Mouse (Mus musculus) cerebellum, adult 11 months (tissue): ENCODE measurements around the gene Akt1.
A peak's percentile ranks its signal among the peaks of the same experiment; 100 is the strongest.

Experiments
- DNase-seq: peaks from one replicate; pipeline ENCODE4 v3.0.0; 2022

The Akt1 gene

DNA sequence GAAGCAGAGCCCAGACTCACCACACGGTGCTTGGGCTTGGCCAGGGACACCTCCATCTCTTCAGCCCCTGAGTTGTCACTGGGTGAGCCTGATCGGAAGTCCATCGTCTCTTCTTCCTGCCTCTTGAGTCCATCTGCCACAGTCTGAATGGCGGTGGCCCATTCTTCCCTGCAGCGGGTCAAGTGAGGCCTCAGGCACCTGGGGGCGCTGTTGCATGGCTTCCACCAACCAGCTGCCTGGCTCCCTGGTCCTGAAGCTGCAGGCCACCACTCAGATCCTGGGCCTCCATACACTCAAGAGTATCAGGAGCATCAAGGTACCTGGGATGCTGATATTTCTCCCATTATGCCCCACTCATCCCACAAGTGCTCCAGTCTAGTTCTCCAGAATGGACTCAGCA, 15.6 kb downstream of the Akt1 start:
- DNase-seq = peak; percentile 69

DNA sequence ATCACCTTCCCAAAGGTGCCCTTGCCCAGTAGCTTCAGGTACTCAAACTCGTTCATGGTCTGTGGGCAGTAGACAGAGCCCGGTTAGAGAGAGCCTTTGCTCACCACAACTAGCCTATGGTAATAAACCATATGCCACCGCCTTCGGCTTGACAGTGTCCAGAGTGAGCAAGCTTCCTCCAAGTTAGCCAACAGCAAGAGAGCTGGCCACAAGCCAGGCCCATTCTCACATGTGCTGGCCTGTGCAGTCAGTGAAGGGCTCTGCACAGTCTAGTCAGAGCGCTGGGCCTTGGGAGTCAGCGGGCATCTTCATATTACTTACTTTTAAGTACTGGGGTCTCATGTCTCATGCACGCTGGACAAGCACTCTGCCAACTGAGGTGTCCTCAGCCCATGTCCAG, 16.1 kb downstream of the Akt1 start:
- DNase-seq = peak; percentile 60

DNA sequence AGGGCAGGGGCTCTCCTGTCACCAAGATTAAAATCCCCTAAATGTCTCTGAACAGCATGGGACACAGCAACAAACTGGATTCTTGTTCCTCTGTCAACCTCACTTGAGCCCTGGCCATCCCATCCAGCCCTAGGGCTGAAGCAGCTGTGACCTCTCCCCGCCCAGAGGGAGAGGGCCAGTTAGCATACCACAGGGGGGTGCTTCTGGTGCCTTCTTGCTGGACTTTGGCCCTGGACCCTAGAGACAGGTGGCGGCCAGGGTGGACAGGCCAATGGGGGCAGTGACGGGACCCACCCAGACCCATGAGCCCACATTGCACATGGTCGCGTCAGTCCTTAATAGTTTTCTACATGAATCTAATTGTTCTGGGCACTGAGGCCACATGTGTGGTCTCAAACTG, 20.6 kb downstream of the Akt1 start:
- DNase-seq = no peak

DNA sequence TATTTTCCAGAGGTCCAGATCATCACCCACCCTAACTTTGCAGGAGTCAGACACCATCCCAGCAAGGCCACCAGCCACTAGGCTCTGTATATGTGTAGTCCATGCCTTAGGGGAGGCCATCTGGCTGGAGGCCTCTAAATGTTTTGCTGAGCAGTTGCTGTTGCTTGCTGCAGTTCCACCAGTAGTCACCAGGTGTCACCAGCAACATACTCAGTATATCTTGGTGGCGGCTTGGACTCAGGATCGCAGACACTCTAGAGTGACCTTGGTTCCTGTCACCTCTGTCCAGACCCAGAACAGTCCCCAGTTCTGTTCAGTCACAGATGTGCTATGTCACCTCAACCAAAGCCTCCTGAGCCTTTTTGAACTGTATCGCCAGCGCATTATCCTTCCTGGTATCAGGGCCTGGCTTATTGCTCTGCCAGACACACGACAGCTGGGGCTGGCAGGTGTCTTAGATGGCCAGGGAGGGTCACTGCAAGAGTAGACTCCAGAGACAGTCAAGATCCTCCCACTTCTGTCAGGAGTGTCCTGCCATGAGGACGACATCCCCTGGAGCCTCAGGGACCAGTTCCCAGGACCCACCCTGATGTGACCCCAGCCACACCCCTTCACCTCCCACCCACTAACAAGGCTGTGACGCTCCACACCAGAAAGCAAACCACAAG, 21.4 kb downstream of the Akt1 start:
- peak; percentile 86 for DNase-seq

DNA sequence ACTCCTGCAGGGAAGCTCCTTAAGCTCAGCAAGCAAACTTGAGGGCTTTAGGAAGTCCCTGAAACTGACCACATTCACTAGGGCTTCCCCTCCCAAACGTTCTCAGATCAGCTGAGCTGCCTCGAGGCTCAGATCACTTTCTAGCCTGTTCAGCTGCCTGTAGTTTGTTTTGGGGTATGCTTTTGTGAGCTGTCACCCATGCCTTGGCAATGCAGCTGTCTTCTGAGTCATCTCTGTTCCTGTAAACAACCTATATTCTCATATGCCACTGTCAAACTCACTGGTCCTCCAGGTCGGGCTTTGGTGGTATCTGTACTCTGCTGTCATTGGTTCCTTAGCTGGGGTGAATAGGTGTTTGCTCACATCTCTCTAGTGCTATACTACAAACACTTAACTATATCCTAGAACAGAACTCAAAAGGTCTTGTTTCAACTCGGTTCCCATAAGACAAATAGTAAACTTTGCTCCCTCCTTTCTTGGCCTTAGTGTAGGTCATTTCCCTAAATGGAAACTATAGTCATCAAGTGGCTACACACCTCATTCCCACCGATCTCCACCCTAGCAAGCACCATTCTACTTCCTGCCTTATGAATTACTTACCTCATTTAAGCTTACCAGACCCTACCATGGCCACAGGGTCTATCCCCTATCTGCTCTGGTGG, 22.8 kb downstream of the Akt1 start:
- no peak for DNase-seq

DNA sequence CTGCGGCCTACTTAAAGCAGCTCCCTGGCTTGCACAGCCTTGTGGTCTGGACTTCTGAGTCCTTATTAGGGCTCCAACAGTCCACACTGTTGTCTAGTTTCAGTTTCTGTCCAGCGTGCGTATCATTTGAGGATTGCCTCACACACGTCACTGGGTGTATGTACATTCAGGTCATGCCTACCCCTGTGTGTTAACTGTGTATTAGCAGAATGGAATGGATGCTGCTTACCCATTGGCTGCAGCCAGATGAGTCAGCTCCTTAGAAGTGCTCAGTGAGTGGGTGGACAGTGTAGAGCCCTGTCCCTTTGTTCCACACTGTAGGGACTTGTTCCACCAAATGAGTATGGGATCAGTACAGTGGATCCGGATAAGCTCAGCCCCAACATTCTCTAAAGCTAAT, 26.6 kb downstream of the Akt1 start:
- no peak for DNase-seq

DNA sequence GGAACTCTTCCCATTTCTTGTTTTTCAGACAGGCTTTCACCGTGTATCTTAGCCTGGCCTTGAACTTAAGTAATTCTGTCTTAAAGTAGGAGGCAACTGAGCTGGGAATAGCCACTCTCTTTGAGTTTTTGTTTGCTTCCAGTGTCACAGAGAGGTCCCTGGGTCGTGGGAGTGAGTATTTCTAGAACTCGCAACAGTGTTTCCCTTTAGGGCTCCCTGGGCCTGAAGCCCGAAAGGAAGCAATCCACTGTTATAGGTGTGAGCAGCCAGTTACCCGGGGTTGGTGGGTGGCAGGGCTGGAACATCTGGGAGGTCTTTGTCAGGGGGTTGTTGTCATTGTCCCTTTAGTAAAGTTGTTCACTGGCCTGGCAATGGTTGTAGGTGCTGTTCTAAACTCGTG, 28.5 kb downstream of the Akt1 start:
- DNase-seq = no peak

DNA sequence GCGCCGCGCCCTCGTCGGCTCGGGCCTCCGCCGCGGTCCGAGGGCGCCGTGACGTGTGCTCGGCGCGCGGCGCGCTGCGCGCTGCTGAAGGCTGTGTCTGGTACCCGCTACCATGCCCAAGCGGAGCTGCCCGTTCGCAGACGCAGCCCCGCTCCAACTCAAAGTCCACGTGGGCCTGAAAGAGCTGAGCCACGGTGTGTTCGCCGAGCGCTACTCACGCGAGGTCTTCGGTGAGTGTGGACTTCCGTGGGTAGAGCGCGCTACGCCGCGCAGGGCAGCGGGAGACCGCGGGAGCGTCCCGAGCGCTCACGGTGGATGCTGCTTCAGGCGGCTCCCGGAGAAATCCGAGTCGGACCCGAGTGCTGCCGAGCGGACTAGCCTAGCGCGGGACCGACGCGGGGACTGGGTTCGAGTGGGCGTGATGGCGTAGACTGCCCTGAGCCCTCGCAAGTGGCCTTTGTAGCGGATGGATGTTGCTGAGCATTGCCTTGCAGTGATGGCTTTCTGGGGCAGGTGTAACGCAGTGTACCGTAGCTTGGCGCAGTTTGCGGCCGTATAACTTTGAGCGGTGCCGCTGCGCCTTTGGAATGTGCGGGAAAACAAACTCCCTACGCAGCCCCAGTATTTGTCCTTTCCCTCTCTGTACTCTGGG, 29.7 kb downstream of the Akt1 start:
- no peak for DNase-seq

DNA sequence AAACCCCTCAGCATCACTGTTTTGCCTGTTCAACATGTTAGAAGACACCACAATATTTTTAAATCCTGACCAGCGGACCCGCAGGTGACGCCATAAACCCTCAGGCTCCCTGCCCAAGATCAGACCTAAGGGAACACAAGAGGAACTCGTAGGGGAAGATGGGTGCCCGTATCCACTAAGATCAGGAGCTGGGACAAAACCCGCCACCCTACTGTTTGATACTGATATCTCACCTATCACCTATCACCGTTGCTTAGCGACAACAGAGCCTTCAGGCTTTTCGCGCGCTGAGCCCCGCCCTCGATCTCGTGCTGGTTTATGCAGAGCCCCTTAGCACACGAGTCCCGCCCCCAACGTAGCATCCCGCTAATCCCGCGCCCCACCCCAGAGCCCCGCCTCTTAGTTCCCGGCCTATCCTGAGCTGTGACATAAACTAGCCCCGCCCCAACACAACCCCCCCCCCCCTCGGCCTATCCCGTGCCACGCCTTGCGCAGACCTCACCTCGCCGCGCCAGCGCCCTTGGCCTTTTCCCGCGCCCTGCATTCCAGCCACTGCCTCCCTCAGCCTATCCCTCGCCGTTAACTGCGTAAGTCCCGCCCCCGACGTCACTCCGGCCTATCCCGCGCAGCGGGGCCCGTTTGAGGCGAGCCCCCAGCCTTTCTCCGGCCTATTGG, 30.4 kb downstream of the Akt1 start, which contains the start of gene Siva1:
Gene Siva1, plus strand, starts transcription at position 500 of the 675 bp plus-strand sequence.
- DNase-seq = peak; percentile 99

DNA sequence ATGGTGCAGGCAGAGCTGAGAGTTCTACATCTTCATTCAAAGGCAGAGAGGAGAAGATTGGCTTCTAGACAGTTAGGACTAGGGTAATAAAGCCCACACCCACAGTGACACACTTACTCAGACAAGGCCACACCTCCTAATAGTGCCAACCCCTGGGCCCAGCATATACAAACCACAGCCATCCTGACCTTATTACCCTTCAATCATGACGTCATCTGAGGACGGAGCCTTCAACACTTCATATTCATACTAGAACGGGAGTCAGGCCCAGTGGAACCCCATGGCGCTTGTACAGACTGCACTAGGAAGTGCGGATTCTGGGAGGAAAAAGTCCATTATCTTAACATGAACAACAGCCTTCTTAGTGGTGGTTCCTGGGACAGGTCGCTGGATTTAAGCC, 31.6 kb downstream of the Akt1 start:
- no peak for DNase-seq

DNA sequence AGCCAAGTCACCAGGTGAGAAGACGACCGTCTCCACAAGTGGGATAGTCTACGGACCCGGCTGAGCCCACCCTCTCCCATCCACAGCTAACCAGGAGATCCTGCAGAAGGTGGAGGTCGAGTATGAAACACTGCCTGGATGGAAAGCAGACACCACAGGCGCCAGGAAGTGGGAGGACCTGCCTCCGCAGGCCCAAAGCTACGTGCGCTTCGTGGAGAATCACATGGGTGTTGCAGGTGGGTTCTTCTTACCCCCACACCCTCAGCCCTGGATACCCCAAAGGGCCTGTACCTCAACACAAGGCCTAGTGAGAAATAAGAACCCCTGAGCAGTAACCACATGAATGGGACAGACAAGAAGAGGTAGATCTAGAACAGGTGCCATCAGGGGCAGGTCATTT, 35.2 kb downstream of the Akt1 start:
- DNase-seq = no peak

DNA sequence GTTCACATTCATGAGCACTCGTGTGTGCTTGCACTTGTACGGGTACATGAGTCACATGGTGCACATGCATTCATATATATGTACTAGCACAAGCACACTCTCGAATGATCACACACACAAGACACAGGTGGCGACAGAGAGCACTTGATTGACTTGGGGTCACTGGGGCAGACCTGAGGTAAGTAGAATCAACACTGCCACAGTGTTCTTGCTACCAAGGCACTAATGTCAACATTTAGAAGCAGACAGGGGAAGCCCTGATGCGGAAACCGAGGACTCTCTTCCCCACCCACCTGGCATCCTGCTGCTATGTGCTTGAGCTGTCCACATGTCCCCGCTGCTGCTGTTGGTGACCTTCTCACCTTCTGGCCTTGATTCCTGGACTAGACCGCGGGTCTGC, 41.0 kb downstream of the Akt1 start:
- no peak for DNase-seq

DNA sequence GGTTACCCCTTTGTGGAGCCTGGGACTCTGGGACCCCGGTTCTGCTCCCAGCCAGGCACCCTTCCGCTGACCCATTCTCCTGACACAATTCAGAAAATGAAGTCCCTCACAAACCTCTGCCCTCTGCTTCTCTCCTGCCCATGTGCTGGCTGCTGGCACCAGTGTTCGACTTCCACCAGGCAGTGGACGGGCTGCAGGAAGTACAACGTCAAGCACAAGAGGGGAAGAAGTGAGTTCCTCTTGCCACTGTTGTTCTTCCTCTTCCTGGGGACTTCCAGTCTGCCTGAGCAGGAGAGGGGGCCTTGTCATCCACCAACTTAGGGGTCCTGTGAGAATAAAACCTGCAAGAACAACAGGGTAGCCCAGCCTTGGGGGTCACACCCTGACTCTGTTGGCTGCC, 41.8 kb downstream of the Akt1 start:
- DNase-seq = no peak

DNA sequence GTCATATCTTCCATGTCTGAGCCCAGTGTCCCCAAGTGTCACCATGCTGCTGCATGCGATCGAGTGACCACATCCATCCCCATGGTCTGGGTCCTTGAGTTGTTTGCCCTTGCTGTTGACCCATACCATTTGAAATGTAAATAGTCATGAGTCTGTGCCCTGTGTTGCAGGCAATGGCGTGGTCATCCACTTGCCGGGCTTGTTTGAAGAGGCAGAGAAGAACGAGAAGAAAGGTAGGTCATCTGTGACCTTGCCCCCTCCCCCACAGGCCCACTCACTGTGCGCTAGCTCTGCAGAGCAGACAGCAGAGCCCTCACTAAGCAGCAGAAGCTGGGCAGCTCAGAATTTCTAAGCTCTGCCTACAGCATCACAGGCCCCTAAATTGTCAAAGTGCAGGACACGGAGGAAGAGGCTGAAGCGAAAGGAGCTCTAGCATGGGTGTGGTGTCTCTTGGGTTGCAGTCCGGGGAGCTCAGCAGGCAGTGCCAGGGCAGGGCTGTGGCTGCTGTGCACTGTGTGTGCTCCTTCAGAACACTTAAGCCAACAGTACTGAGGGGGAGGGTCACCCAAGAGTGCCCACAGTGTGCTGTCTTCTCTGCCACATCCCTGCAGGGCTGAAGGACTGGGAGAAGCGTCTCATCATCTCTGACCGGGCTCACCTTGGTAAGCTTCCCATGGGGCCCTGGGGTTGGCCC, 42.5 kb downstream of the Akt1 start:
- no peak for DNase-seq

DNA sequence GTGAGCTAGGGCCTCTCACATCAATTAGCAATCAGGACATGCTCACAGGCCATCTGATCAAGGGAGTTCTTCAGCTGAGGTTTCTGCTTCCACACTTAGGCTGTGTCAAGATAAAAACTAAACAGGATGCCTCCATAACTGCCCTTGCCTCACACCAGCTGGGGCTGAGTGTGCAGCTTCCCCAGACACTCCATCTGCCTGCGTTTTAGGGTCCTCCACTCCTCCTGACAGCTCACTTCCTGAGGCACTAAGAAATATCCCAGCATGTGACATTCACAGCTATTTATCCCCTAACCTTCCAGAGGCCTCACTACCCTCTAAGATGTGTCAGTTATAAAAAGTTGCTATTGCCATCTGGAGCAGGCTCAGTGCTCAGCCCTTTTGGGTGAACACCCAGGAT, 43.2 kb downstream of the Akt1 start:
- no peak for DNase-seq

DNA sequence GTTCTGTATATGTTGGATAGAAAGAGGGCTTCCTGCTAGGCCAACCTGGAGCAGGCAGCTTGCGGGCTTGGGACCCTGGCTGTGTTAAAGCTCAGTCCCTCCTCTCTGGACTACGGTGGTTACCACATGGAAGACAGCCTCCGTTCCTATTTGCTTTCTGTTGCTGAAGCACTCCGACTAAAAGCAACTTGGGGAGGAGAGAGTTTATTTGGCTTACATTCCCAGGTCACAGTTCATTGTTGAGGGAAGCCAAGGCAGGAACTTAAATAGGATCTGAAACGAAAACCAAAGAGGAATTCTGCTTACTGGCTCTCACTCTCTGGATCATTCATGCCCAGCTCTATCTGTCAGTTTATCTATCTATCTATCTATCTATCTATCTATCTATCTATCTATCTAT, 43.9 kb downstream of the Akt1 start:
- no peak for DNase-seq

DNA sequence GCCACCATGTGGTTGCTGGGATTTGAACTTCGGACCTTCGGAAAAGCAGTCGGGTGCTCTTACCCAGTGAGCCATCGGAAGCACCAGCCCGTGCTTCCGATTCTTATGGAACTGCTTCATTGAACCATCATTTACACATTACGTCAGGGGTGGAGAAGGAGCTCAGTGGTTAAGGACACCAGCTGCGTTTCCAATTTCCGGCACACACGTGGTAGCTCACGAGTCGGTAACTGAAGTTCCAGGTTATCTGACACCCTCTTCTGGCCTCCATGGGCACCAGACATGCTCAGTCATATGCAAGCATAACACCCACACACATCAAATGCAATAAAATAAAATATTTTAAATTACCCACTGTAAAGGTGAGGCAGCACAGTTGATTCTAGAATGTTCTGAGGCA, 44.7 kb downstream of the Akt1 start:
- no peak for DNase-seq

DNA sequence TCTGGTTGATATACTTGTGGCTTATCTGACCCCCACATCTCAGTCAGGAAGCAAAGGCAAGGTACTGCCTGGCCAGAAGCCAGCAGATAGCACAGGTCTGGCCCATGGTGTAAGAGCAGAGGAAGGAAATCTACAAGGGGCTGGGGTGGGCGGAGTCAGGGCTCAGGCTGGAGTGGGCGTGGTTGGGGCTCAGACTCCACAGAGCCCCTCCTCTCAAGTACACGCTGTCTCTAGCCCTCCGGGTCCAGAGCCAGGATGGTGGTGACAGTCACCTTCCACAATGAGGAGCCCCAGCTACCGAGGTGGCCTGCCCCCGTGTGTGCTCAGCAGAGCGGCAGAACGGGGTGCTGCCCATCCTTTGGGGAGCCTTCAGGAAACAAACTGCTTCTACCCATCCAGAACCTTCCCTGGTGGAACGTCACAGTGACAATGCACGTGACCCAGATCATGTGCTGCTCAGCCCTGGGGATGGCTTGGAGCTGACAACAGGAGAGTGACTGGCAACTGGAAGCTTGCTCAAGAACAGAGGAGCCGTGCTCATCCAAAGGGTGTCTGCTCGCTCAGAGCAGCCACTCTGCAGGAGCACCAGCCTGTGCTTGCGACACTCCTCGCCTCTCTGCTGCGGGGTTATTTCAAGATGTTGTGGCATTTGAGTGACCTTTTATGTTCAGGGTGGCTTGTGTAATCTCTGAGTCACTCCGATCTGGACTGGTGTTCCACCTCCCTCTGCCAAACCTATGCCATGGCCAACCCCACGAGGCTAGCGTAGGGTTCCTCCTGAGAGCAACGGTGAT, 45.6 kb downstream of the Akt1 start:
- peak; percentile 49 for DNase-seq

DNA sequence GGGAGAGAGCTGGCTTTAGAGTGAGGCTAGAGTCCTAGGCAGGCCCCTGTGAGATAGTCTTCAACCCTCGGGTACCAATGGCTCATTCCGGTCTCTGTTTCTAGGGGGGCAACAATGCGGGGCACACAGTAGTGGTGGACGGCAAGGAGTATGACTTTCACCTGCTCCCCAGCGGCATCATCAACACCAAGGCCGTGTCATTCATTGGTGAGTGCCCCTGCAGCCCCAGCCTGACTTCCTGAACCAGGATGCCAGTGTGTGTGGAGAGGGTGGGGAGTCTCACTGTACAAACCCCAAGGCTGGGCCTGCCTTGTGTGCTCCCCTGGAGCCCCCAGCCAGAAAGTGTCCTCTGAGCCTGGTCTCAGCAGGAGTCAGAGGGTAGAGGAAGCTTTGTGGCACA, 46.5 kb downstream of the Akt1 start:
- DNase-seq = no peak

DNA sequence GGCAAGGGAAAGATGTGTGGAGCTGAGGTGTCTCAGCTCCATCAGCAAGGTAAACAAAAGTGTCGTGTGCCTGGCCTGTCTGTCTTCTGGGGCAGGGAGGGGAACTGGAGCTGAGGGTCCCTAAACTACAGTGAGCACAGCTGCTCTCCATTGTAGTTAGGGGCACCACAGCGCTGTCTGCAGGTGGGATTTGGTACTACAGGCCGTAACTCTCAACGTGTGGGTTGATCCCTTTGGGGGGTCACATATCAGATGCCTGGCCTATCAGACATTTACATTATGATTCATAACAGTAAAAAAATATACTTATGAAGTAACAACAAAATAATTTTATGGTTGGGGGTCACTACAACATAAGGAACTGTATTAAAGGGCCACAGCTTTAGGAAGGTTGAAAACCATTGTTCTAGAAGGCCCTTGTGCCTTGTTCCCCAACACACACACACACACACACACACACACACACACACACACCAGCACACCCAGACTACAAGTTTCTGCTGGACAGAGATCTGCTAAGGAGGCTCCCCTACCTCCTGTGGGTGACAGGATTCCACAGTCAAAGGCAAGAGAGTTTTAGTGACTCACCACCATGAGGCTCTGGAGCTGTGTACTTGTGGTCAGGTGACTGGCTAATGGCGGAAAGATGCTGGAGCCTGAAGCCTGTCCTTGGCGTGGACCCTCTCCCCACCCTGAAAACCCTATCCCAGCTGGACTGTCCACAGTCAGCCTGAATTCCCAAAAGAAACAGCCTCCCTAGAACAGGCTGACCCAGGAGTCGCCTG, 47.4 kb downstream of the Akt1 start:
- DNase-seq = no peak

DNA sequence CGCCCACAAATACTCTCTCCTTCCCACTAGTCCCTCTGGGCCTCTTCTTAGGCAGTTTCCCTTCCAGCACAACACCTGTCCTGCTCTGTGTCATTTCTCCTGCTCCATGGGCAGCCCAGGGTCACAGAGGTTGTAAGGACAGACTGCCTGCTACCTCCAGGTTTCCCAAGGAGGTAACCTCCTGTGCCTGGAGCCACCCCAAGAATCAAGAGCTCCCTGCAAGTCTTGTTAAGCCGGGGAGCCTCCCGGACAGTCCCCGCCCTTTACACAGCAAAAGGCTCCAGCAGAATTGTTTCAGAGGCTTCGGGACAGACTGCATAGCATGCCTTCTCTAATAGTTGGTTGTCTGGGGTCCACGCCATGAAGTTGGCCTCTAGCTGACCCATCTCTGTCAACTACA, 48.2 kb downstream of the Akt1 start:
- no peak for DNase-seq

DNA sequence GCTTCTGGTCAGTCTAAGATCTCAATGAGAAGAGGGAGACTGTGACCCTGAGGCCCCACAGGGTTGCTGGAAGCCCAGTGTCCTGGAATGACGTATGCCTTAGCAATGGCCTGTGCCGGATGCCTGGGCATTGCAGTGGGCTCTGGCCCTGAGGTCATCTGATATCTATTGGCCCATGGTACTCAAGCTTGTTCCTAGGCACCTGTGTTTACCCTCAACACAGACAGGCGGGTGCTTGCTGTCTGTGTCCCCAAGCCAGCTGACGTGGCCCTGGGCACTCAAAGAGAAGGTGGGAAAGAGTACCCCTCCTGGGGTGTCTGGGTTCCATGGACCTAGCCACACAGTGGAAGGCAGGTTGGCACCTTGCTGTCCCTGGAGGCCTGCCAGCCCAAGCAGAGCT, 49.0 kb downstream of the Akt1 start:
- no peak for DNase-seq
